ENCODE assay signal across 28 mouse cellular contexts in the genomic region with DNA sequence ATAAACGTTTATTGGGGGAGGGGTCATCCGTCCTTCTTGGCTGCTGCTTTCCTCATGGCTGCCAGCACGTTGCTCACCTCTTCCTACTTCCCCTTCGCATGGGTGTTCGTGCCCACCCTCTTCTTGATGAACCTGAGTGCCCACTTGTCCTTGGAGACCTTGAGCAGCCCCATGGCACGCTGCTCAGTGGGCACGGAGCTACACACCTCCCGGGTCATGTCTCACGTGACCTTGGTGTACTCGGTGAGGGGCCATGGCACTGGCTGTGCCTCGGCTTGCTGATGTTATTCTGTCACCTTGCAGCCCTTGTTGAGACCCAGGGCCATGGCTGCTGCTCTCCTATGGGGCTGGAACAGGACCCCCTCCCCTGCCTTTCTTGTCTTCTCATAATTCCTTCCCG. TPM values are rescaled to one million over a fixed set of nuclear protein-coding genes. Genes with fewer than 3 reads are reported as not detected.
A peak's percentile ranks its signal among the peaks of the same experiment; 100 is the strongest.
DNase-seq lines count a peak whose midpoint lies in the region; ATAC-seq lines count a peak whose summit lies in the region.
"Had no signal": no experiment of that assay in that cellular context is flagged by ENCODE, and none has a peak within 500 bp of the region (broad histone marks: within the 10 kb centered on the region; RNA-seq: fewer than 3 reads in every experiment).

No protein-coding gene starts in this region.

- 91% methylated on average over 12 of the region's 12 CpGs for WGBS in hindbrain, embryonic 12.5 days
- 92% methylated on average over 12 of the region's 12 CpGs for WGBS in hindbrain, embryonic 16.5 days
- WGBS in limb, embryonic 11.5 days = 91% methylated on average over 12 of the region's 12 CpGs
- 88% methylated on average over 12 of the region's 12 CpGs for WGBS in limb, embryonic 10.5 days
- WGBS in neural tube, embryonic 13.5 days = 90% methylated on average over 12 of the region's 12 CpGs
- WGBS in neural tube, embryonic 15.5 days = 94% methylated on average over 12 of the region's 12 CpGs

- H3K4me1 ChIP-seq in hindbrain, embryonic 12.5 days = peaks cover 21% of the 10 kb centered on the region
- peaks cover 19% of the 10 kb centered on the region for H3K4me1 ChIP-seq in hindbrain, embryonic 16.5 days (ENCODE audit: control insufficient read depth, insufficient read depth, low read depth, low read length)
- H3K4me1 ChIP-seq in limb, embryonic 11.5 days (ENCODE audit: control insufficient read depth, insufficient read depth, low read length) = peaks cover 15% of the 10 kb centered on the region
- H3K4me1 ChIP-seq in limb, embryonic 10.5 days = peaks cover 42% of the 10 kb centered on the region
- H3K4me1 ChIP-seq in neural tube, embryonic 13.5 days (replicated peaks) = peaks cover 30% of the 10 kb centered on the region
- peaks cover 27% of the 10 kb centered on the region for H3K4me1 ChIP-seq in neural tube, embryonic 15.5 days

- DNase-seq in limb, embryonic 11.5 days (ENCODE audit: low spot score) = no peak
- no peak for DNase-seq in limb, embryonic 10.5 days (ENCODE audit: low spot score)
- no peak for DNase-seq in neural tube, embryonic 10.5 days (ENCODE audit: extremely low spot score, low spot score)
- no peak for DNase-seq in right cerebral cortex, postnatal 14 days
- DNase-seq: adrenal gland, adult 2 months; B cell, adult 2 months; cerebellum, adult 2 months; cerebellum, postnatal 36 days; embryo, embryonic 11 days; forebrain, postnatal 0 days; gastrocnemius, postnatal 14 days; heart, adult 18-20 months; heart, postnatal 14 days; kidney, postnatal 14 days; layer of hippocampus, postnatal 36 days; liver; thymus, adult 2 months had no signal

- no peaks in the 10 kb centered on the region for H3K9me3 ChIP-seq in hindbrain, embryonic 12.5 days (replicated peaks)
- H3K9me3 ChIP-seq in hindbrain, embryonic 16.5 days (ENCODE audit: control insufficient read depth, low read length) = no peaks in the 10 kb centered on the region
- H3K9me3 ChIP-seq in limb, embryonic 11.5 days (ENCODE audit: control insufficient read depth, low read length) = no peaks in the 10 kb centered on the region; the same call in 1 of the 2 replicates
- no peaks in the 10 kb centered on the region for H3K9me3 ChIP-seq in limb, embryonic 10.5 days (replicated peaks)
- no peaks in the 10 kb centered on the region for H3K9me3 ChIP-seq in neural tube, embryonic 13.5 days
- H3K9me3 ChIP-seq in neural tube, embryonic 15.5 days (replicated peaks) = no peaks in the 10 kb centered on the region
- H3K9me3 ChIP-seq: heart, embryonic 13.5 days; liver, embryonic 15.5 days had no signal

- peak overlapping the region; percentile 92; the same call in 1 of the 2 replicates for H3K4me2 ChIP-seq in hindbrain, embryonic 12.5 days (replicated peaks)
- no peak overlapping the region for H3K4me2 ChIP-seq in hindbrain, embryonic 16.5 days (ENCODE audit: low read length)
- H3K4me2 ChIP-seq in limb, embryonic 11.5 days (ENCODE audit: low read depth, severe bottlenecking) = 0 out of 2 replicates have a peak overlapping the region, but pooled peaks have one; percentile 2
- H3K4me2 ChIP-seq in neural tube, embryonic 13.5 days = peak overlapping the region; percentile 91
- peak overlapping the region; percentile 92 for H3K4me2 ChIP-seq in neural tube, embryonic 15.5 days

- H3K36me3 ChIP-seq in hindbrain, embryonic 12.5 days = peaks cover 38% of the 10 kb centered on the region
- peaks cover 10% of the 10 kb centered on the region for H3K36me3 ChIP-seq in hindbrain, embryonic 16.5 days (ENCODE audit: control insufficient read depth, insufficient read depth, low read length)
- H3K36me3 ChIP-seq in limb, embryonic 11.5 days (ENCODE audit: control insufficient read depth, insufficient read depth, low read length) = peaks cover 6% of the 10 kb centered on the region
- H3K36me3 ChIP-seq in limb, embryonic 10.5 days = peaks cover 65% of the 10 kb centered on the region
- H3K36me3 ChIP-seq in neural tube, embryonic 13.5 days = peaks cover 58% of the 10 kb centered on the region
- peaks cover 41% of the 10 kb centered on the region for H3K36me3 ChIP-seq in neural tube, embryonic 15.5 days

- H3K27me3 ChIP-seq in hindbrain, embryonic 12.5 days = no peaks in the 10 kb centered on the region
- no peaks in the 10 kb centered on the region for H3K27me3 ChIP-seq in hindbrain, embryonic 16.5 days (replicated peaks; ENCODE audit: control insufficient read depth, insufficient read depth, low read length)
- no peaks in the 10 kb centered on the region for H3K27me3 ChIP-seq in limb, embryonic 11.5 days (ENCODE audit: control insufficient read depth, insufficient read depth, low read length)
- H3K27me3 ChIP-seq in limb, embryonic 10.5 days (ENCODE audit: low read depth, poor library complexity, severe bottlenecking) = no peaks in the 10 kb centered on the region
- H3K27me3 ChIP-seq in neural tube, embryonic 13.5 days = no peaks in the 10 kb centered on the region
- H3K27me3 ChIP-seq in neural tube, embryonic 15.5 days (replicated peaks) = no peaks in the 10 kb centered on the region
- H3K27me3 ChIP-seq: heart, embryonic 13.5 days; liver, embryonic 15.5 days had no signal

- no peak overlapping the region for H3K27ac ChIP-seq in hindbrain, embryonic 12.5 days
- H3K27ac ChIP-seq in hindbrain, embryonic 16.5 days (ENCODE audit: low read depth, low read length) = no peak overlapping the region
- H3K27ac ChIP-seq in limb, embryonic 11.5 days (replicated peaks; ENCODE audit: low read depth, low read length) = no peak overlapping the region
- H3K27ac ChIP-seq in limb, embryonic 10.5 days = no peak overlapping the region
- H3K27ac ChIP-seq in neural tube, embryonic 13.5 days (replicated peaks) = no peak overlapping the region
- H3K27ac ChIP-seq in neural tube, embryonic 15.5 days (replicated peaks) = no peak overlapping the region
- H3K27ac ChIP-seq: heart, embryonic 13.5 days; hindbrain, postnatal 0 days; liver, embryonic 15.5 days; macrophage; stomach, postnatal 0 days had no signal

- H3K4me3 ChIP-seq in hindbrain, embryonic 12.5 days = no peak overlapping the region
- no peak overlapping the region for H3K4me3 ChIP-seq in hindbrain, embryonic 16.5 days (ENCODE audit: low read length)
- H3K4me3 ChIP-seq in limb, embryonic 11.5 days (ENCODE audit: low read depth, low read length) = no peak overlapping the region
- H3K4me3 ChIP-seq in limb, embryonic 10.5 days = no peak overlapping the region
- peak overlapping the region; percentile 68; the same call in 1 of the 2 replicates for H3K4me3 ChIP-seq in neural tube, embryonic 13.5 days
- no peak overlapping the region for H3K4me3 ChIP-seq in neural tube, embryonic 15.5 days (replicated peaks)

- ATAC-seq in hindbrain, embryonic 12.5 days (ENCODE audit: low FRiP score) = no peak
- ATAC-seq in hindbrain, embryonic 16.5 days = no peak
- ATAC-seq in limb, embryonic 11.5 days (ENCODE audit: insufficient number of reproducible peaks, low FRiP score, low TSS enrichment, low read depth) = no peak
- ATAC-seq in neural tube, embryonic 13.5 days (ENCODE audit: low read depth) = no peak
- no peak for ATAC-seq in neural tube, embryonic 15.5 days (ENCODE audit: low FRiP score)
- ATAC-seq: forebrain, postnatal 0 days; hindbrain, postnatal 0 days; intestine, embryonic 16.5 days had no signal

- no peak overlapping the region for H3K9ac ChIP-seq in hindbrain, embryonic 12.5 days
- H3K9ac ChIP-seq in hindbrain, embryonic 16.5 days (ENCODE audit: low read depth, low read length) = no peak overlapping the region
- H3K9ac ChIP-seq in limb, embryonic 11.5 days (ENCODE audit: low read length) = no peak overlapping the region
- H3K9ac ChIP-seq in neural tube, embryonic 13.5 days = no peak overlapping the region
- no peak overlapping the region for H3K9ac ChIP-seq in neural tube, embryonic 15.5 days (replicated peaks)
- H3K9ac ChIP-seq: forebrain, postnatal 0 days; liver, embryonic 15.5 days had no signal

RNA-seq across cellular contexts. Expression of a gene that starts 1.6 kb away (rescaled TPM):
- 87.1 and 93.5 TPM in 2 replicates for polyA plus RNA-seq in hindbrain, embryonic 12.5 days (2016; fragmentation: Nextera tagmentation; extraction: Ambion mirVana)
- polyA plus RNA-seq in hindbrain, embryonic 16.5 days (2015; fragmentation: Nextera tagmentation; extraction: Ambion mirVana) = 124 and 131 TPM in 2 replicates
- polyA plus RNA-seq in limb, embryonic 11.5 days (2014; fragmentation: Nextera tagmentation; extraction: Ambion mirVana) = 93.7 and 97.6 TPM in 2 replicates
- polyA plus RNA-seq in limb, embryonic 10.5 days (2016; fragmentation: Nextera tagmentation; extraction: Ambion mirVana) = 93.3 and 107 TPM in 2 replicates
- polyA plus RNA-seq in neural tube, embryonic 13.5 days (2015; fragmentation: Nextera tagmentation; extraction: Ambion mirVana) = 120 and 123 TPM in 2 replicates
- polyA plus RNA-seq in neural tube, embryonic 15.5 days (2015; fragmentation: Nextera tagmentation; extraction: Ambion mirVana) = 131 and 141 TPM in 2 replicates

RNA-seq across cellular contexts. Expression of a gene that starts 4.5 kb away (rescaled TPM):
- polyA plus RNA-seq in hindbrain, embryonic 12.5 days (2016; fragmentation: Nextera tagmentation; extraction: Ambion mirVana) = 36.9 and 39.2 TPM in 2 replicates
- 14.6 and 14.8 TPM in 2 replicates for polyA plus RNA-seq in hindbrain, embryonic 16.5 days (2015; fragmentation: Nextera tagmentation; extraction: Ambion mirVana)
- 72.3 and 75.3 TPM in 2 replicates for polyA plus RNA-seq in limb, embryonic 11.5 days (2014; fragmentation: Nextera tagmentation; extraction: Ambion mirVana)
- polyA plus RNA-seq in limb, embryonic 10.5 days (2016; fragmentation: Nextera tagmentation; extraction: Ambion mirVana) = 52.9 and 92.3 TPM in 2 replicates
- polyA plus RNA-seq in neural tube, embryonic 13.5 days (2015; fragmentation: Nextera tagmentation; extraction: Ambion mirVana) = 19.0 and 27.3 TPM in 2 replicates
- polyA plus RNA-seq in neural tube, embryonic 15.5 days (2015; fragmentation: Nextera tagmentation; extraction: Ambion mirVana) = 18.9 and 24.7 TPM in 2 replicates

RNA-seq across cellular contexts. Expression of a gene that starts 11.4 kb away (rescaled TPM):
- polyA plus RNA-seq in hindbrain, embryonic 12.5 days (2016; fragmentation: Nextera tagmentation; extraction: Ambion mirVana) = 0.33 and 0.49 TPM in 2 replicates
- 0.21 and 0.54 TPM in 2 replicates for polyA plus RNA-seq in hindbrain, embryonic 16.5 days (2015; fragmentation: Nextera tagmentation; extraction: Ambion mirVana)
- polyA plus RNA-seq in limb, embryonic 11.5 days (2014; fragmentation: Nextera tagmentation; extraction: Ambion mirVana) = not detected in 2 replicates
- 2.1 and 4.2 TPM in 2 replicates for polyA plus RNA-seq in limb, embryonic 10.5 days (2016; fragmentation: Nextera tagmentation; extraction: Ambion mirVana)
- polyA plus RNA-seq in neural tube, embryonic 13.5 days (2015; fragmentation: Nextera tagmentation; extraction: Ambion mirVana) = 5.7 TPM in 1 of 2 replicates, not detected in the other
- polyA plus RNA-seq in neural tube, embryonic 15.5 days (2015; fragmentation: Nextera tagmentation; extraction: Ambion mirVana) = not detected in 2 replicates
- polyA plus RNA-seq: midbrain, postnatal 0 days; stomach, postnatal 0 days had no signal

RNA-seq across cellular contexts. Expression of a gene that starts 13.6 kb away (rescaled TPM):
- polyA plus RNA-seq in hindbrain, embryonic 12.5 days (2016; fragmentation: Nextera tagmentation; extraction: Ambion mirVana) = 22.3 and 23.4 TPM in 2 replicates
- 16.8 and 17.0 TPM in 2 replicates for polyA plus RNA-seq in hindbrain, embryonic 16.5 days (2015; fragmentation: Nextera tagmentation; extraction: Ambion mirVana)
- polyA plus RNA-seq in limb, embryonic 11.5 days (2014; fragmentation: Nextera tagmentation; extraction: Ambion mirVana) = 21.6 TPM in 2 replicates
- polyA plus RNA-seq in limb, embryonic 10.5 days (2016; fragmentation: Nextera tagmentation; extraction: Ambion mirVana) = 18.3 and 18.4 TPM in 2 replicates
- 18.0 and 22.9 TPM in 2 replicates for polyA plus RNA-seq in neural tube, embryonic 13.5 days (2015; fragmentation: Nextera tagmentation; extraction: Ambion mirVana)
- polyA plus RNA-seq in neural tube, embryonic 15.5 days (2015; fragmentation: Nextera tagmentation; extraction: Ambion mirVana) = 16.0 and 16.7 TPM in 2 replicates

RNA-seq across cellular contexts. Expression of a gene that starts 18.6 kb away (rescaled TPM):
- 74.8 and 88.1 TPM in 2 replicates for polyA plus RNA-seq in hindbrain, embryonic 12.5 days (2016; fragmentation: Nextera tagmentation; extraction: Ambion mirVana)
- 96.5 and 138 TPM in 2 replicates for polyA plus RNA-seq in hindbrain, embryonic 16.5 days (2015; fragmentation: Nextera tagmentation; extraction: Ambion mirVana)
- 64.7 and 70.0 TPM in 2 replicates for polyA plus RNA-seq in limb, embryonic 11.5 days (2014; fragmentation: Nextera tagmentation; extraction: Ambion mirVana)
- 37.8 and 51.7 TPM in 2 replicates for polyA plus RNA-seq in limb, embryonic 10.5 days (2016; fragmentation: Nextera tagmentation; extraction: Ambion mirVana)
- polyA plus RNA-seq in neural tube, embryonic 13.5 days (2015; fragmentation: Nextera tagmentation; extraction: Ambion mirVana) = 103 and 113 TPM in 2 replicates
- 82.4 and 89.7 TPM in 2 replicates for polyA plus RNA-seq in neural tube, embryonic 15.5 days (2015; fragmentation: Nextera tagmentation; extraction: Ambion mirVana)
- polyA plus RNA-seq: macrophage had no signal
